Mouse (Mus musculus): ENCODE results near the gene Misp. TPM values are rescaled to one million over a fixed set of nuclear protein-coding genes. Genes with fewer than 3 reads are reported as not detected.

Misp gene
- total and polyA plus RNA-seq, 3 experiments: not detected

DNA sequence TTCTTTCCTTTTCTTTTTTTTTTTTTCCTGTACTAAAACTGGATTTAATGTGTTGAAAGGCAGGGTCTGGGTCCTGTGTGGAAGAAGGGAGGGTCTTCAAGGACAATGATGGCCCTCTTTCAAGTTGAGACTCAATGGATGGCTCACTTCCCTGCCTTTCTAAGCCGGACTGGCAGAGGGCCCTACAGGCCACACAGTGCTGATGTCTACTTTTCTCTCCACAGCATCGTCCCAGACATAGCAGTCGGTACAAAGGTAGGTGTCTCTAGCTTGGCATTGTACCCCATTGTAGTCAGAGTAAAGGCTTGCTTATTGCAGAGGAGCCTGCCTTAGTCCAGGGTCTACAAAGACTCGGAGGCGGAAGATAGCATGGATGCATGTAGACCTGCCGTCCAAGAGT lies 35.5 kb downstream of the Misp start:
- no peak for DNase-seq (ENCODE audit: extremely low read depth)
- Histone ChIP-seq H3K4me2 (ENCODE audit: insufficient read depth, low read depth, poor library complexity, severe bottlenecking) (peak overlapping the region; percentile 53), H3K79me2 (replicated peaks; ENCODE audit: control insufficient read depth, extremely low read depth, insufficient read depth, poor library complexity, severe bottlenecking) (peaks cover 59% of the 10 kb centered on the region), H3K9ac (ENCODE audit: insufficient read depth, low read depth) (peak overlapping the region; percentile 99), H3K27ac (ENCODE audit: insufficient read depth, low read depth) (no peak overlapping the region), H3K4me1 (ENCODE audit: control insufficient read depth in 1 of 2, insufficient read depth in 2 of 2) (peaks cover 15 to 42% of the 10 kb centered on the region in 2 experiments), H3K9me3 (replicated peaks; ENCODE audit: low read length) (no peaks in the 10 kb centered on the region), H3K36me3 (replicated peaks in 1 of 2; ENCODE audit: control insufficient read depth in 1 of 2, insufficient read depth in 1 of 2, low read length in 1 of 2) (peaks cover 51 to 55% of the 10 kb centered on the region in 2 experiments), H3K4me3 (replicated peaks in 1 of 3; ENCODE audit: low read depth in 2 of 3, low read length in 2 of 3, poor library complexity in 1 of 3) (peak overlapping the region; percentile 90 to 100 (median 100)), H3K27me3 (replicated peaks) (no peaks in the 10 kb centered on the region)
- no peak for TF ChIP-seq CTCF (conservative IDR thresholded peaks at IDR 0.05 in 1 of 2, IDR thresholded peaks at IDR 0.05 in 1 of 2; ENCODE audit: low read depth in 2 of 2, low read length in 2 of 2)
- TF ChIP-seq POLR2A (IDR thresholded peaks at IDR 0.05; ENCODE audit: low read depth, low read length): no peak
- no peak for TF ChIP-seq POLR2AphosphoS2 (IDR thresholded peaks at IDR 0.05; ENCODE audit: low read depth, low read length)
- no peak for TF ChIP-seq MEF2A (IDR thresholded peaks at IDR 0.05; ENCODE audit: borderline replicate concordance, low read depth, low read length)
- TF ChIP-seq ZKSCAN1 (IDR thresholded peaks at IDR 0.05; ENCODE audit: borderline replicate concordance, low read depth, low read length): no peak
- TF ChIP-seq TBP (conservative IDR thresholded peaks at IDR 0.05; ENCODE audit: low read depth, low read length): no peak
- no peak for TF ChIP-seq MAZ (IDR thresholded peaks at IDR 0.05; ENCODE audit: low read depth, low read length)
- dilution Hi-C loops (cut with MboI; ENCODE audit: extremely low pct_ligation_motif_present, extremely low pct_unique_long_range_greater_than_20kb, low sequenced_read_pairs) (no loop called here), in situ Hi-C loops (cut with MboI; ENCODE audit: low pct_ligation_motif_present, low pct_unique_long_range_greater_than_20kb, low sequenced_read_pairs) (no loop called here)

DNA sequence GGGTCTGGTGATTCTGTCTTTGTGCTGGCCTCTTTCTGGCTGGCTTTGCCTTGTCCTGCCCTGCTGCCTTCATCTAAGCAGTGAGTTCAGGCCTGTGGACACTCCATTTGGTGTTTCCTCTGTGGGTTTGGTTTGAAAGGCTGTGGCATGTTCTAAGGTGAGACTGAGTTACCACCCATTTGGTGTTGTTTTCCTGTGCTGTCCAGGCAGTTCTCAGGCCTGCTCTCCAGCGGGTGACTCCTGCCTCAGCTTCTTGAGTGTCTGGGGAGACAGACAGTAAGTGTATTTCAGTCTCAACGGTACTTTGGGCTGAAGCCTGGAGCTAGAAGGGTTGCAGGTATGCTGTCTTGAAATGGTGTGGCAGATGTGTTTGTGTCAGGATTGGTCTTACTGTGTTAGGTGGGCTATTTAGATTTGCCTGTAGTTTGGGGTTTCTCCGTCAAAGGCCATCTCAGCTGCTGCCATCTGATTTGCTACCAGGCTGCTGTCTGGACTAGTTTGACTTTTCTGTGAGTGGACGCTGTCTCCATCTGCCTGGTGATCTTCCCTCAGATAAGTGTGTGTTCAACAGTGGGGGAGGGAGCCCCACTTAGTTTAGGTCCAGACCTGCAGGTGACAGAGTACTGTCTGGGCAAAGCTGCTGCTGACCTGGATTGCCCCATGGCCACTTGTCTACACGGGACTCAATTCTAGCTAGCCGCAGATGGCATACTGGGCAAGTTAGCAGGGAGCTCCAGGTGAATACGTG lies 36.1 kb downstream of the Misp start:
- dilution Hi-C loops (cut with MboI; ENCODE audit: extremely low pct_ligation_motif_present, extremely low pct_unique_long_range_greater_than_20kb, low sequenced_read_pairs): no loop called here
- H3K36me3 ChIP-seq (replicated peaks in 1 of 2; ENCODE audit: control insufficient read depth in 1 of 2, insufficient read depth in 1 of 2, low read length in 1 of 2): peaks cover 57 to 61% of the 10 kb centered on the region in 2 experiments
- in situ Hi-C loops (cut with MboI; ENCODE audit: low pct_ligation_motif_present, low pct_unique_long_range_greater_than_20kb, low sequenced_read_pairs): no loop called here
- no peak overlapping the region for H3K27ac ChIP-seq (ENCODE audit: insufficient read depth, low read depth)
- H3K9ac ChIP-seq (ENCODE audit: insufficient read depth, low read depth): peak overlapping the region; percentile 99
- peaks cover 59% of the 10 kb centered on the region for H3K79me2 ChIP-seq (replicated peaks; ENCODE audit: control insufficient read depth, extremely low read depth, insufficient read depth, poor library complexity, severe bottlenecking)
- no peaks in the 10 kb centered on the region for H3K9me3 ChIP-seq (replicated peaks; ENCODE audit: low read length)
- peak overlapping the region; percentile 90 to 100 (median 100) for H3K4me3 ChIP-seq (replicated peaks in 1 of 3; ENCODE audit: low read depth in 2 of 3, low read length in 2 of 3, poor library complexity in 1 of 3)
- no peak for TF ChIP-seq PAX5 (IDR thresholded peaks at IDR 0.05; ENCODE audit: low read length)
- 0 out of 2 replicates have a peak, but pooled peaks have one; percentile 37 for TF ChIP-seq SIN3A (IDR thresholded peaks at IDR 0.05; ENCODE audit: low read length)
- H3K27me3 ChIP-seq (replicated peaks): no peaks in the 10 kb centered on the region
- DNase-seq (ENCODE audit: extremely low read depth): no peak
- peak overlapping the region; percentile 53 for H3K4me2 ChIP-seq (ENCODE audit: insufficient read depth, low read depth, poor library complexity, severe bottlenecking)
- H3K4me1 ChIP-seq (ENCODE audit: control insufficient read depth in 1 of 2, insufficient read depth in 2 of 2): peaks cover 11 to 36% of the 10 kb centered on the region in 2 experiments

DNA sequence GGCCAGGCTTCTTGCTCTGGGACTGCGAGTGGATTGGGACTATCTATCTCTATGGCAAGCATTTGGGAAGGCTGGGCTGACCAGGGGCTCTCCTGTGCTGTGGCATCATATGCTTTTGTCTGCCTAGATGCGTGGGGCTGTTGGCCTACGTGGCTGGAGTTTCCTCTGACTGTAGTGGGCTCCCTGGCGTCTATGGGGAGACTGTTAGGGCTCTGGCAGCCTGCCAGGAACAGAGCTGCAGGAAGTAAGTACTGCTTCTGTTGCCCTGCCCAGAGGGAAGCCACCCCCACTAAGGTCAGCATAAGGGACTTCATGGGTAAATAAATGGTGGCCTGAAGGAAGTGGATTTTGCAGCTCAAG lies 36.6 kb downstream of the Misp start:
- no peak for DNase-seq (ENCODE audit: extremely low read depth)
- no peak overlapping the region; the same call in none of the 2 replicates for H3K9ac ChIP-seq (ENCODE audit: insufficient read depth, low read depth)
- TF ChIP-seq ETS1 (conservative IDR thresholded peaks at IDR 0.05; ENCODE audit: low read depth, low read length) (no peak), JUND (conservative IDR thresholded peaks at IDR 0.05; ENCODE audit: low read depth, low read length) (no peak), BHLHE40 (IDR thresholded peaks at IDR 0.05; ENCODE audit: low read depth, low read length) (no peak), ZKSCAN1 (IDR thresholded peaks at IDR 0.05; ENCODE audit: borderline replicate concordance, low read depth, low read length) (no peak), MAX (IDR thresholded peaks at IDR 0.05; ENCODE audit: low read length) (no peak), MAFK (IDR thresholded peaks at IDR 0.05; ENCODE audit: insufficient replicate concordance, low read length) (no peak), SIN3A (IDR thresholded peaks at IDR 0.05; ENCODE audit: low read length) (peak; percentile 30; the same call in 1 of the 2 replicates), GABPA (IDR thresholded peaks at IDR 0.05; ENCODE audit: insufficient replicate concordance, low read depth, low read length) (no peak)
- H3K36me3 ChIP-seq (replicated peaks in 1 of 2; ENCODE audit: control insufficient read depth in 1 of 2, insufficient read depth in 1 of 2, low read length in 1 of 2): peaks cover 62 to 66% of the 10 kb centered on the region in 2 experiments
- no peaks in the 10 kb centered on the region for H3K27me3 ChIP-seq (replicated peaks)
- H3K4me3 ChIP-seq (replicated peaks in 1 of 3; ENCODE audit: low read depth in 2 of 3, low read length in 2 of 3, poor library complexity in 1 of 3): peak overlapping the region in 2 of 3 experiments; percentile 90 to 100
- H3K27ac ChIP-seq (ENCODE audit: insufficient read depth, low read depth): no peak overlapping the region
- in situ Hi-C loops (cut with MboI; ENCODE audit: low pct_ligation_motif_present, low pct_unique_long_range_greater_than_20kb, low sequenced_read_pairs) (no loop called here), dilution Hi-C loops (cut with MboI; ENCODE audit: extremely low pct_ligation_motif_present, extremely low pct_unique_long_range_greater_than_20kb, low sequenced_read_pairs) (no loop called here)
- H3K4me2 ChIP-seq (ENCODE audit: insufficient read depth, low read depth, poor library complexity, severe bottlenecking): peak overlapping the region; percentile 53
- peaks cover 11 to 31% of the 10 kb centered on the region in 2 experiments for H3K4me1 ChIP-seq (ENCODE audit: control insufficient read depth in 1 of 2, insufficient read depth in 2 of 2)
- H3K9me3 ChIP-seq (replicated peaks; ENCODE audit: low read length): no peaks in the 10 kb centered on the region
- peaks cover 61% of the 10 kb centered on the region for H3K79me2 ChIP-seq (replicated peaks; ENCODE audit: control insufficient read depth, extremely low read depth, insufficient read depth, poor library complexity, severe bottlenecking)

Measured in CH12.LX (cell line).